Mouse (Mus musculus): ENCODE data around the gene Mgrn1. TPM values are rescaled to one million over a fixed set of nuclear protein-coding genes. Genes with fewer than 3 reads are reported as not detected.

The Mgrn1 gene
- polyA plus RNA-seq (2014; fragmentation: Nextera tagmentation; extraction: Ambion mirVana): 63.8 and 66.9 TPM in 2 replicates

- ATAC-seq (ENCODE audit: low FRiP score): peak; percentile 94
- DNase-seq (ENCODE audit: low spot score, missing footprints): peak; percentile 99
- Histone ChIP-seq H3K36me3 (ENCODE audit: control insufficient read depth, insufficient read depth, low read length) (no peaks in the 10 kb centered on the region), H3K27me3 (ENCODE audit: control insufficient read depth, insufficient read depth, low read length) (no peaks in the 10 kb centered on the region), H3K4me3 (ENCODE audit: low read depth, low read length) (peak within 1 kb of the TSS; percentile 51), H3K9me3 (ENCODE audit: control insufficient read depth, low read length) (no peaks in the 10 kb centered on the region), H3K4me2 (peak within 1 kb of the TSS; percentile 93), H3K27ac (ENCODE audit: low read depth, low read length) (peak within 1 kb of the TSS; percentile 26), H3K9ac (ENCODE audit: low read length) (peak within 1 kb of the TSS; percentile 82), H3K4me1 (ENCODE audit: control insufficient read depth, insufficient read depth, low read length) (peaks cover 20% of the 10 kb centered on the region)
- under 1% methylated on average over 68 of the region's 74 CpGs for WGBS
Observed at GRCm38 (mm10) chr16:4885760-4886689, at the start of gene Mgrn1. Gene Mgrn1 (plus strand): TSS chr16:4886249.

GRCm38 (mm10) chr16:4837631-4838030 lies 48.4 kb upstream of the Mgrn1 start:
- WGBS: 81% methylated on average over 3 of the region's 3 CpGs
- ATAC-seq (ENCODE audit: low FRiP score): no peak
- no peaks in the 10 kb centered on the region for H3K4me1 ChIP-seq (ENCODE audit: control insufficient read depth, insufficient read depth, low read length)

GRCm38 (mm10) chr16:4839552-4839951 lies 46.5 kb upstream of the Mgrn1 start:
- Histone ChIP-seq H3K36me3 (ENCODE audit: control insufficient read depth, insufficient read depth, low read length) (no peaks in the 10 kb centered on the region), H3K4me3 (ENCODE audit: low read depth, low read length) (no peak overlapping the region), H3K4me1 (ENCODE audit: control insufficient read depth, insufficient read depth, low read length) (no peaks in the 10 kb centered on the region), H3K27ac (ENCODE audit: low read depth, low read length) (no peak overlapping the region), H3K9ac (ENCODE audit: low read length) (no peak overlapping the region), H3K4me2 (no peak overlapping the region), H3K27me3 (ENCODE audit: control insufficient read depth, insufficient read depth, low read length) (no peaks in the 10 kb centered on the region), H3K9me3 (ENCODE audit: control insufficient read depth, low read length) (no peaks in the 10 kb centered on the region)
- 78% methylated on average over 3 of the region's 3 CpGs for WGBS
- no peak for DNase-seq (ENCODE audit: low spot score, missing footprints)
- no peak for ATAC-seq (ENCODE audit: low FRiP score)

More at GRCm38 (mm10) chr16:4837631-4838030, 48.4 kb upstream of the Mgrn1 start:
- Histone ChIP-seq H3K4me2 (no peak overlapping the region), H3K27ac (ENCODE audit: low read depth, low read length) (no peak overlapping the region), H3K9me3 (ENCODE audit: control insufficient read depth, low read length) (no peaks in the 10 kb centered on the region), H3K36me3 (ENCODE audit: control insufficient read depth, insufficient read depth, low read length) (no peaks in the 10 kb centered on the region), H3K4me3 (ENCODE audit: low read depth, low read length) (no peak overlapping the region), H3K9ac (ENCODE audit: low read length) (no peak overlapping the region), H3K27me3 (ENCODE audit: control insufficient read depth, insufficient read depth, low read length) (no peaks in the 10 kb centered on the region)
- no peak for DNase-seq (ENCODE audit: low spot score, missing footprints)

- no peak overlapping the region for H3K4me3 ChIP-seq (ENCODE audit: low read depth, low read length)
- no peak overlapping the region for H3K4me2 ChIP-seq
- H3K9me3 ChIP-seq (ENCODE audit: control insufficient read depth, low read length): no peaks in the 10 kb centered on the region
- no peaks in the 10 kb centered on the region for H3K4me1 ChIP-seq (ENCODE audit: control insufficient read depth, insufficient read depth, low read length)
- ATAC-seq (ENCODE audit: low FRiP score): no peak
- no peaks in the 10 kb centered on the region for H3K36me3 ChIP-seq (ENCODE audit: control insufficient read depth, insufficient read depth, low read length)
- DNase-seq (ENCODE audit: low spot score, missing footprints): no peak
- no peak overlapping the region for H3K27ac ChIP-seq (ENCODE audit: low read depth, low read length)
- no peak overlapping the region for H3K9ac ChIP-seq (ENCODE audit: low read length)
- 84% methylated on average over 8 of the region's 8 CpGs for WGBS
- H3K27me3 ChIP-seq (ENCODE audit: control insufficient read depth, insufficient read depth, low read length): no peaks in the 10 kb centered on the region
Observed at GRCm38 (mm10) chr16:4840231-4840630, 45.8 kb upstream of the Mgrn1 start.

- Histone ChIP-seq H3K36me3 (ENCODE audit: control insufficient read depth, insufficient read depth, low read length) (no peaks in the 10 kb centered on the region), H3K27me3 (ENCODE audit: control insufficient read depth, insufficient read depth, low read length) (no peaks in the 10 kb centered on the region), H3K4me2 (no peak overlapping the region), H3K9ac (ENCODE audit: low read length) (no peak overlapping the region), H3K4me1 (ENCODE audit: control insufficient read depth, insufficient read depth, low read length) (no peaks in the 10 kb centered on the region), H3K4me3 (ENCODE audit: low read depth, low read length) (no peak overlapping the region), H3K9me3 (ENCODE audit: control insufficient read depth, low read length) (no peaks in the 10 kb centered on the region), H3K27ac (ENCODE audit: low read depth, low read length) (no peak overlapping the region)
- ATAC-seq (ENCODE audit: low FRiP score): no peak
- DNase-seq (ENCODE audit: low spot score, missing footprints): no peak
- 89% methylated on average over 3 of the region's 3 CpGs for WGBS
Observed at GRCm38 (mm10) chr16:4847041-4847440, 39.0 kb upstream of the Mgrn1 start.

GRCm38 (mm10) chr16:4848090-4848489 lies 38.0 kb upstream of the Mgrn1 start:
- Histone ChIP-seq H3K4me3 (ENCODE audit: low read depth, low read length) (no peak overlapping the region), H3K9ac (ENCODE audit: low read length) (no peak overlapping the region), H3K9me3 (ENCODE audit: control insufficient read depth, low read length) (no peaks in the 10 kb centered on the region), H3K4me1 (ENCODE audit: control insufficient read depth, insufficient read depth, low read length) (no peaks in the 10 kb centered on the region), H3K27me3 (ENCODE audit: control insufficient read depth, insufficient read depth, low read length) (no peaks in the 10 kb centered on the region), H3K4me2 (no peak overlapping the region), H3K36me3 (ENCODE audit: control insufficient read depth, insufficient read depth, low read length) (no peaks in the 10 kb centered on the region), H3K27ac (ENCODE audit: low read depth, low read length) (no peak overlapping the region)
- 79% methylated on average over 2 of the region's 2 CpGs for WGBS
- DNase-seq (ENCODE audit: low spot score, missing footprints): no peak
- ATAC-seq (ENCODE audit: low FRiP score): no peak

- no peak overlapping the region for H3K9ac ChIP-seq (ENCODE audit: low read length)
- H3K9me3 ChIP-seq (ENCODE audit: control insufficient read depth, low read length): no peaks in the 10 kb centered on the region
- ATAC-seq (ENCODE audit: low FRiP score) (no peak), DNase-seq (ENCODE audit: low spot score, missing footprints) (no peak)
- H3K4me1 ChIP-seq (ENCODE audit: control insufficient read depth, insufficient read depth, low read length): no peaks in the 10 kb centered on the region
- no peak overlapping the region for H3K27ac ChIP-seq (ENCODE audit: low read depth, low read length)
- H3K4me2 ChIP-seq: no peak overlapping the region
- H3K36me3 ChIP-seq (ENCODE audit: control insufficient read depth, insufficient read depth, low read length): no peaks in the 10 kb centered on the region
- 83% methylated on average over 7 of the region's 7 CpGs for WGBS
- H3K27me3 ChIP-seq (ENCODE audit: control insufficient read depth, insufficient read depth, low read length): no peaks in the 10 kb centered on the region
- no peak overlapping the region for H3K4me3 ChIP-seq (ENCODE audit: low read depth, low read length)
Observed at GRCm38 (mm10) chr16:4850361-4850760, 35.7 kb upstream of the Mgrn1 start.

GRCm38 (mm10) chr16:4850938-4851628 lies 35.0 kb upstream of the Mgrn1 start:
- Histone ChIP-seq H3K36me3 (ENCODE audit: control insufficient read depth, insufficient read depth, low read length) (no peaks in the 10 kb centered on the region), H3K4me2 (no peak overlapping the region), H3K4me3 (ENCODE audit: low read depth, low read length) (no peak overlapping the region), H3K9me3 (ENCODE audit: control insufficient read depth, low read length) (no peaks in the 10 kb centered on the region), H3K27ac (ENCODE audit: low read depth, low read length) (no peak overlapping the region), H3K4me1 (ENCODE audit: control insufficient read depth, insufficient read depth, low read length) (no peaks in the 10 kb centered on the region), H3K27me3 (ENCODE audit: control insufficient read depth, insufficient read depth, low read length) (no peaks in the 10 kb centered on the region), H3K9ac (ENCODE audit: low read length) (no peak overlapping the region)
- DNase-seq (ENCODE audit: low spot score, missing footprints) (no peak), ATAC-seq (ENCODE audit: low FRiP score) (no peak)
- 72% methylated on average over 5 of the region's 5 CpGs for WGBS

- Histone ChIP-seq H3K27ac (ENCODE audit: low read depth, low read length) (no peak overlapping the region), H3K4me2 (no peak overlapping the region), H3K36me3 (ENCODE audit: control insufficient read depth, insufficient read depth, low read length) (no peaks in the 10 kb centered on the region), H3K9me3 (ENCODE audit: control insufficient read depth, low read length) (no peaks in the 10 kb centered on the region), H3K4me3 (ENCODE audit: low read depth, low read length) (no peak overlapping the region), H3K27me3 (ENCODE audit: control insufficient read depth, insufficient read depth, low read length) (no peaks in the 10 kb centered on the region), H3K4me1 (ENCODE audit: control insufficient read depth, insufficient read depth, low read length) (no peaks in the 10 kb centered on the region), H3K9ac (ENCODE audit: low read length) (no peak overlapping the region)
- DNase-seq (ENCODE audit: low spot score, missing footprints): no peak
- no peak for ATAC-seq (ENCODE audit: low FRiP score)
- 71% methylated on average over 5 of the region's 5 CpGs for WGBS
Observed at GRCm38 (mm10) chr16:4855046-4855650, 30.9 kb upstream of the Mgrn1 start.
